Mouse (Mus musculus) forebrain, embryonic 16.5 days (tissue): ENCODE results near the gene Atp13a3. TPM values are rescaled to one million over a fixed set of nuclear protein-coding genes. Genes with fewer than 3 reads are reported as not detected.

Experiments
- ATAC-seq: fragments of 200-750 bp; cut with Nextera tagmentation; 2 replicates; pipeline ENCODE4 v1.8.0; 2017; ENCODE audit warnings: mild to moderate bottlenecking, moderate library complexity
- H3K27ac ChIP-seq: fragments of 300-500 bp; sonication (generic); 2 replicates; pipeline ENCODE4 v1.5.1; 2014; ENCODE audit warnings: low read length, control low read depth
- H3K27me3 ChIP-seq: fragments of 300-500 bp; sonication (generic); replicated peaks from 2 replicates; pipeline ENCODE4 v1.6.1; 2014; ENCODE audit warnings: low read length; ENCODE audit not compliant: control insufficient read depth, insufficient read depth
- H3K36me3 ChIP-seq: fragments of 300-500 bp; sonication (generic); 2 replicates; pipeline ENCODE4 v1.6.1; 2014; ENCODE audit not compliant: control insufficient read depth, insufficient read depth
- H3K4me1 ChIP-seq: fragments of 300-500 bp; sonication (generic); replicated peaks from 2 replicates; pipeline ENCODE4 v1.6.1; 2014; ENCODE audit warnings: low read length; ENCODE audit not compliant: control insufficient read depth, insufficient read depth
- H3K4me2 ChIP-seq: fragments of 300-500 bp; sonication (generic); 2 replicates; pipeline ENCODE4 v1.6.1; 2014; ENCODE audit warnings: mild to moderate bottlenecking, low read length, control low read depth
- H3K4me3 ChIP-seq: fragments of 300-500 bp; sonication (generic); replicated peaks from 2 replicates; pipeline ENCODE4 v1.5.1; 2014; ENCODE audit warnings: mild to moderate bottlenecking, low read length, control low read depth
- H3K9ac ChIP-seq: fragments of 300-500 bp; sonication (generic); replicated peaks from 2 replicates; pipeline ENCODE4 v1.6.1; 2014; ENCODE audit warnings: low read depth, low read length, control low read depth
- H3K9me3 ChIP-seq: fragments of 300-500 bp; sonication (generic); 2 replicates; pipeline ENCODE4 v1.6.1; 2016; ENCODE audit warnings: low read length; ENCODE audit not compliant: control insufficient read depth
- WGBS: fragments of 180-500 bp; shearing (Covaris S2); extraction: QIAGEN DNeasy Blood & Tissue Kit; methylation state at CpG from one replicate; pipeline ENCODE4 v1.1.7; 2014; 5-methylcytosine and 5-hydroxymethylcytosine counted together
- polyA plus RNA-seq: library from polyadenylated mRNA; unstranded; fragments of >200 nt; fragmentation: Nextera tagmentation; extraction: Ambion mirVana; gene quantifications from 2 replicates; pipeline ENCODE4 v1.2.1, GENCODE M21; 2015

The Atp13a3 gene
- polyA plus RNA-seq, 1 experiment from 2014 or later = 9.6 TPM

- no peak for ATAC-seq
- H3K36me3 ChIP-seq = no peaks in the 10 kb centered on the region
- peaks cover 6% of the 10 kb centered on the region for H3K4me1 ChIP-seq
- H3K9me3 ChIP-seq = no peaks in the 10 kb centered on the region
- no peak overlapping the region for H3K9ac ChIP-seq
- 60% methylated on average over 11 of the region's 11 CpGs for WGBS
- peaks cover 9% of the 10 kb centered on the region for H3K27me3 ChIP-seq
- H3K4me2 ChIP-seq = no peak overlapping the region
- no peak overlapping the region for H3K4me3 ChIP-seq
- H3K27ac ChIP-seq = no peak overlapping the region
These were observed 127.4 kb downstream of the Atp13a3 start for GRCm38 (mm10) chr16:30278406-30278805.

GRCm38 (mm10) chr16:30275558-30276340 is 130.0 kb downstream of the Atp13a3 start:
- Histone ChIP-seq H3K36me3 (no peaks in the 10 kb centered on the region), H3K27ac (no peak overlapping the region), H3K4me3 (no peak overlapping the region), H3K27me3 (no peaks in the 10 kb centered on the region), H3K4me1 (peaks cover 7% of the 10 kb centered on the region), H3K9ac (no peak overlapping the region), H3K9me3 (no peaks in the 10 kb centered on the region), H3K4me2 (no peak overlapping the region)
- 63% methylated on average over 15 of the region's 15 CpGs for WGBS
- ATAC-seq = no peak

- H3K27me3 ChIP-seq = no peaks in the 10 kb centered on the region
- WGBS = 96% methylated on average over 8 of the region's 8 CpGs
- no peaks in the 10 kb centered on the region for H3K36me3 ChIP-seq
- no peak overlapping the region for H3K27ac ChIP-seq
- no peak overlapping the region for H3K4me3 ChIP-seq
- H3K9me3 ChIP-seq = no peaks in the 10 kb centered on the region
- H3K4me1 ChIP-seq = peaks cover 7% of the 10 kb centered on the region
- H3K9ac ChIP-seq = no peak overlapping the region
- H3K4me2 ChIP-seq = no peak overlapping the region
- no peak for ATAC-seq
These were observed 132.7 kb downstream of the Atp13a3 start for GRCm38 (mm10) chr16:30273065-30273464.

- no peak overlapping the region for H3K4me2 ChIP-seq
- H3K9ac ChIP-seq = no peak overlapping the region
- 0 out of 2 replicates have a peak, but pooled peaks have one; percentile 31 for ATAC-seq
- peaks cover 7% of the 10 kb centered on the region for H3K4me1 ChIP-seq
- no peaks in the 10 kb centered on the region for H3K36me3 ChIP-seq
- H3K27me3 ChIP-seq = no peaks in the 10 kb centered on the region
- 26% methylated on average over 6 of the region's 6 CpGs for WGBS
- H3K9me3 ChIP-seq = no peaks in the 10 kb centered on the region
- H3K27ac ChIP-seq = no peak overlapping the region
- no peak overlapping the region for H3K4me3 ChIP-seq
These were observed 133.7 kb downstream of the Atp13a3 start for GRCm38 (mm10) chr16:30271941-30272595.

- Histone ChIP-seq H3K27ac (no peak overlapping the region), H3K36me3 (no peaks in the 10 kb centered on the region), H3K4me1 (peaks cover 7% of the 10 kb centered on the region), H3K27me3 (no peaks in the 10 kb centered on the region), H3K9ac (no peak overlapping the region), H3K9me3 (no peaks in the 10 kb centered on the region), H3K4me3 (no peak overlapping the region), H3K4me2 (no peak overlapping the region)
- 63% methylated on average over 8 of the region's 8 CpGs for WGBS
- ATAC-seq = no peak
These were observed 134.5 kb downstream of the Atp13a3 start for GRCm38 (mm10) chr16:30271223-30271761.

- ATAC-seq = no peak
- no peak within 1 kb of the TSS for H3K9ac ChIP-seq
- no peaks in the 10 kb centered on the region for H3K36me3 ChIP-seq
- H3K4me3 ChIP-seq = no peak within 1 kb of the TSS
- no peaks in the 10 kb centered on the region for H3K9me3 ChIP-seq
- WGBS = 83% methylated on average over 5 of the region's 5 CpGs
- H3K27me3 ChIP-seq = no peaks in the 10 kb centered on the region
- no peak within 1 kb of the TSS for H3K27ac ChIP-seq
- H3K4me1 ChIP-seq = peaks cover 7% of the 10 kb centered on the region
- H3K4me2 ChIP-seq = no peak within 1 kb of the TSS
These were observed 138.4 kb downstream of the Atp13a3 start, which contains the start of gene Cpn2 for GRCm38 (mm10) chr16:30267359-30267758. Gene Cpn2 (minus strand): TSS chr16:30267499.

GRCm38 (mm10) chr16:30266561-30266960 is 139.2 kb downstream of the Atp13a3 start:
- Histone ChIP-seq H3K4me3 (no peak overlapping the region), H3K27ac (no peak overlapping the region), H3K4me2 (no peak overlapping the region), H3K9ac (no peak overlapping the region), H3K27me3 (no peaks in the 10 kb centered on the region), H3K36me3 (no peaks in the 10 kb centered on the region), H3K9me3 (no peaks in the 10 kb centered on the region), H3K4me1 (peaks cover under 1% of the 10 kb centered on the region)
- no peak for ATAC-seq
- 86% methylated on average over 5 of the region's 5 CpGs for WGBS

- WGBS = 83% methylated on average over 4 of the region's 4 CpGs
- Histone ChIP-seq H3K9ac (no peak overlapping the region), H3K27me3 (no peaks in the 10 kb centered on the region), H3K36me3 (no peaks in the 10 kb centered on the region), H3K4me1 (no peaks in the 10 kb centered on the region), H3K27ac (no peak overlapping the region), H3K4me3 (no peak overlapping the region), H3K4me2 (no peak overlapping the region), H3K9me3 (no peaks in the 10 kb centered on the region)
- no peak for ATAC-seq
These were observed 140.2 kb downstream of the Atp13a3 start for GRCm38 (mm10) chr16:30265611-30266010.

- Histone ChIP-seq H3K36me3 (no peaks in the 10 kb centered on the region), H3K9ac (no peak overlapping the region), H3K27me3 (no peaks in the 10 kb centered on the region), H3K27ac (no peak overlapping the region), H3K4me2 (no peak overlapping the region), H3K9me3 (no peaks in the 10 kb centered on the region), H3K4me1 (no peaks in the 10 kb centered on the region), H3K4me3 (no peak overlapping the region)
- WGBS = 59% methylated on average over 4 of the region's 4 CpGs
- no peak for ATAC-seq
These were observed 142.6 kb downstream of the Atp13a3 start for GRCm38 (mm10) chr16:30263156-30263555.
